Mouse (Mus musculus): Measurements from ENCODE around the gene Acad12.
A peak's percentile ranks its signal among the peaks of the same experiment; 100 is the strongest.
"Not testable (repeated sequence)": the region's sequence is repeated elsewhere in the genome, so short reads cannot be mapped to it uniquely, and the experiment has no call there.

Gene Acad12

GRCm38 (mm10) chr5:121618592-121619513, at the start of gene Acad12:
Gene Acad12, minus strand, starts transcription at chr5:121618938.
- peak; percentile 91 for DNase-seq (ENCODE audit: extremely low read depth, insufficient read length, low spot score)

DNA sequence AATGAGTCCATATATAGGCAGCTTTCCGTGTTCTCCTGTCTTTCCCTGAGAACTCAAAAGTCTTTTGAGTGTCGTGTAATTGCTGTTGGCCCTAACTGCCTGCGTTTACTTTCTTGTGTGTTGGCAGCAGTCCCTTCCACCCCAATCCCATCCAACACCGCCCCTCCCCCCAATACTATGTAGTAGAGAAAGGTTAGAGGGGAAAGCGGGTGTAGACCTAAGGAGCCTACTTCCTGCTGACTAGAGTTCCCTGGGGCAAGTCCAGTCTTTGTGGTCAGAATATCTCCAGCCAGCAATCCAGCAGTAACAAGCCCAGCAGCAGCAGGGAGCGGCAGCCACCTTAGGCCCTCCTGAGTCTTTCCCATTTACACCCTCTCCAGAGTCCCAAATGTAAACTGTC, 49.7 kb upstream of the Acad12 start:
- peak; percentile 61 for DNase-seq (ENCODE audit: extremely low read depth, insufficient read length, low spot score)

DNA sequence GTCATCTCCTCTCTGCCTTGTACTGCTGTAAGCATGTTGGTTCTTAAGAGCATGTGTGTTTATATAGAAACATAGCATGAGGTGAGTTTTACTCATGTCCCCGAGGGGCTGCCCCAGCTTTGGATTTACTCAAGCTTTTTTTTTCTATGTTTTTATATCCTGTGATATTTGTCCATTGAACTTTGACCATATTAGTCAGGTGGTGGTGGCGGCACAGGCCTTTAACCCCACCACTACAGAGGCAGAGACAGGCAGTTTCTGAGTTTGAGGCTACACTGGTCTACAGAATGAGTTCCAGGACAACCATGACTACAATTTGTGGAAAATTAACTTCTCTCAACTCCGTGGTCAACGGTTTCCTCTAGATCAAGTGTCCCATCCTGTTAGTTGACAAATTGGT, 48.3 kb upstream of the Acad12 start:
- no peak for DNase-seq (ENCODE audit: extremely low read depth, insufficient read length, low spot score)

DNA sequence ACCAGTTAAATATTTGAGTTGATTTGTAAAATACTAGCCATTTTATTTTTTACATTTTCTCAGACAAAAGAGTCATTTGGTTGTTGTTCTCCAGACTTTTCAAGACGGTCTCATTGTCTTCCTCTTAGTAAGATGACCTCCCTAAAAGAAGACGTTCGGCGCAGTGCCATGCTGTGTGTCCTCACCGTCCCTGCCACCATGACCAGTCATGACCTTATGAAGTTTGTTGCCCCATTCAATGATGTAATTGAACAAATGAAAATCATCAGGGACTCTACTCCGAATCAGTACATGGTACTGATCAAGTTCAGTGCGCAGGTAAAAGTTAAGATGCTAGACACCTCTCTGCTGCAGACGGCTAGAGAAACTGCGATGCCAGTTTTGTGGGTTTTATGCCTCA, 46.2 kb upstream of the Acad12 start:
- DNase-seq (ENCODE audit: extremely low read depth, insufficient read length, low spot score): no peak

DNA sequence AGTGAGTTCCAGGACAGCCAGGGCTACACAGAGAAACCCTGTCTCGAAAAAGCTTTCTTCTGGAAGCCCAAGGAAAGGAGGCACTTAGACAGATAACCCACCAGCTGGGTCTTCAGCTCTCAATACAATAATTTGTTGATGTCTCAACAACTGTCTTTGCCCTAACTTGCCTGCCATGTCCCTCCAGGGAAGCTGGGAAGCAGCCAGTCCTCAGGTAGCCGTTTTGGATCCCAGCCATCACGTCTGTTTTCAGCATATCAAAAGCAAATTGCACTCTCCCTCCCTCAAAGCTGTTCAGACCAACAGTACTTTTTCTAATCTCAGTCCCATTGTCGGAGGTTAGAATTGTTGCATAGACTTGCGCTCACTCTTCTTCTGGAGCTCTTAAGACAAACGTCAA, 45.3 kb upstream of the Acad12 start:
- no peak for DNase-seq (ENCODE audit: extremely low read depth, insufficient read length, low spot score)

- no peak for DNase-seq (ENCODE audit: extremely low read depth, insufficient read length, low spot score)
Measured at GRCm38 (mm10) chr5:121663456-121663855, 44.7 kb upstream of the Acad12 start.

DNA sequence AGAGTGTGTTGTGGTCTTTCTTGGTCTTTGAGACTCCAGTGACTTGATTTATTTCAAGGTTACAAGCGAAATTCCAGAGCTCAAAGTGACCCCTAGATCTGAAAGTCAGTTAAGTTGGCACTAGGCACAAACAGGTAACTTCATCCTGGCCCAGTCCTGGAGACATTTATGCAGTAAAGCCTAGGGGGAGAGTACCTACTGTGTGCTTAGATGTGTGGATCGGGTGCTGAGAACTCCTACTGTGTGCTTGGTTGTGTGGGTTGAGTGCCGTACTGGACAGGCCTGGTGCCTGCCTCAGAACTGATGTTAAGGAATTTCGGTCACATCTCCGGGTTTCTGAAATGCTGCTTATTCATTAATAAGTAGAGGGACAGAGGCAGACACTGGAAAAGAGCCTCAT, 42.8 kb upstream of the Acad12 start:
- DNase-seq (ENCODE audit: extremely low read depth, insufficient read length, low spot score): no peak

GRCm38 (mm10) chr5:121660897-121661254, 42.1 kb upstream of the Acad12 start:
- DNase-seq (ENCODE audit: extremely low read depth, insufficient read length, low spot score): peak; percentile 60

DNA sequence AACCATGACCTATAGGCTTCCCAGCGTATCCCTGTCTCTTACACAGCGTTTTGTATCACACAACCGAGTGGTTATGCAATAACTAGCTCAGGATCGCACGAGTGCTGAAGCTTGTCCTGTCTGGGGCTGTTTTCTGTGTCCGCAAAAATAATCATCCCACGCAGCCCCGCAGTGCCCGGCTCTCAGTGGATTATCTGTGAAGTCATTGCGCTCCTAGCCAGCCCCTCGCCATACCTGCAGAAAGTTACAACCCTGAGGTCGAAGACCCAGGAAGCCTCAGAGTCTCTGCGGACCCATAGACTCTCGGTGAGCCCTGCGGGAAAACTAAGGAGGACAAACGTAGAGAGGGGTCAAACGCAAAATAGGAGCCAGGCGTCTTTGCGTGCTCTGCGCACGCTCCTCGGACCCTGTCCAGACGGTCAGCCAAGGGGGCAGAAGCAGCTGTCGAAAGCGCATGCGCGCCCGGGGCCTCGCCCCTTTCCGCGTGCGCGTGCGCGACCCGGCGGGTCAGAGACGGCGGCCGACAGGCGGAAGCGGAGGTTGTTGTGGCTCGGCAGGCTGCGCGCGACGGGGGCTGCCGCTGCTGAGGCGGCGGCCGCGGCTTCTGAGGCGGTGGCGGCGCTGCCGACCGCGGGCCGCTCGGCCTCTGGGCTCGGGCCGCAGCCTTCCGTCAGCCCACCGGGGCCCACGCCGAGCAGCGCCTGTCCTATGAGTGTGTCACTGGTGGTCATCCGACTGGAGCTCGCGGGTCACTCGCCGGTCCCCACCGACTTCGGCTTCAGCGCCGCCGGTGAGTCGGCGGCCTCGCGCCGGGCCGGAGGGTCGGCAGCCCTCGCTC, 41.5 kb upstream of the Acad12 start, which contains the start of the genes Acad10 and Brap:
Gene Acad10, minus strand, starts transcription at position 456 of the 838 bp plus-strand sequence.
Gene Brap, plus strand, starts transcription at position 505 of the 838 bp plus-strand sequence.
- DNase-seq (ENCODE audit: extremely low read depth, insufficient read length, low spot score): peak; percentile 96

GRCm38 (mm10) chr5:121657656-121658055, 38.9 kb upstream of the Acad12 start:
- not testable (repeated sequence) for DNase-seq (ENCODE audit: extremely low read depth, insufficient read length, low spot score)

DNA sequence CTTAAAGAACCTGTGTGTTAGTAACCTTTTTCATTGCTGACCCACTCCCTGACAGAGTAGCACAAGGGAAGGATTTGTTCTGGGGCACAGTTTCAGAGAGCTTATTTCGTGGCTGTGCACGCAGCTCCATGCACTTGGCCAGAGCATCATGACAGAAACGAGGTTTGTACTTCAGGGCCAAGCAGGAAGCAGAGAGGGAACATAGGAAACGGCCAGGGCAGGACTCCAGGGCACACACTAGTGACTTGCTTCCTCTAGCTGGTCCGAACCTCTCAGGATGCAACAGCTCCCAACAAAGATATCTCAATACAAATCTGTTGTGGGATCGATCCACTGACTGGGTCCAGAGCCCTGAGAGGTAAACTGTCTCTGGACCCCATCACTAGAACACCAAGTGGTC, 38.1 kb upstream of the Acad12 start:
- DNase-seq (ENCODE audit: extremely low read depth, insufficient read length, low spot score): not testable (repeated sequence)

GRCm38 (mm10) chr5:121654526-121654925, 35.8 kb upstream of the Acad12 start:
- DNase-seq (ENCODE audit: extremely low read depth, insufficient read length, low spot score): no peak

DNA sequence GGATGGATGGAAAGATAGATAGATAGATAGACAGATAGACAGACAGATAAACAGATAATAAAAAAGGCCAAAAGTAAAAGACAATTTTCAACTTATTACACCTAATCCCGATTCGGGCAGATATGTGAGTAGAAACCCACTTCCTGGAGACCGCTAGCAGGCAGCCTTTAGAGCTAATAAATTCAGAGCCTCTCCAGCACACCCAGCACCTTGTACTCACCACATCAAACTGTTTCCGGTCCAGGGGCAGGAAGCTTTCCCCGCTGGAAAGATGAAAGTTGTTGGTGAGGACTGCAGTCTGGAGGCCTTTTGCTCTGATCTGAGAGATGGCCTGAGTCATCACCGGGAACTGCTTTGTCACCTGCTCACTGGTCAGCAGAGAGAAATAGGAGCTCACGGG, 30.4 kb upstream of the Acad12 start:
- DNase-seq (ENCODE audit: extremely low read depth, insufficient read length, low spot score): no peak

DNA sequence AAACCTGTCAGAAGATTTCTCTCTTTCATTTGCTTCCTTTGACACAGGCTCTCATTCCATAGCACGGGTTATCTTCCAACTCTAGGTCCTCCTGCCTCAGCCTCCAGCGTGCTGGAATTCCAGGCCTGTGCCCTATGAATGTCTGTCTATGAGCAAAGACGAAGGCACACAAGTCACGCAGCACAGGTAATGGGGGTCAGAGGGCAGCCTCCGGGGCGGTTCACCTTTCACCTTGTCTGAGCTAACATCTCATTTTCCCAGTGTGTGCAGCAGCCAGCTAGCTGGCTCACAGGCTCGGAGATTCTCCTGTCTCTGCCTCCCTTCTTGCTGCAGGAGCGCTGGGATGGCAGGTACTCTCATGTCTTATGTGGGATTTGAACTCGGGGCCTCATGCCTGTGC, 20.9 kb upstream of the Acad12 start:
- no peak for DNase-seq (ENCODE audit: extremely low read depth, insufficient read length, low spot score)

GRCm38 (mm10) chr5:121637296-121637695, 18.6 kb upstream of the Acad12 start:
- DNase-seq (ENCODE audit: extremely low read depth, insufficient read length, low spot score): no peak

DNA sequence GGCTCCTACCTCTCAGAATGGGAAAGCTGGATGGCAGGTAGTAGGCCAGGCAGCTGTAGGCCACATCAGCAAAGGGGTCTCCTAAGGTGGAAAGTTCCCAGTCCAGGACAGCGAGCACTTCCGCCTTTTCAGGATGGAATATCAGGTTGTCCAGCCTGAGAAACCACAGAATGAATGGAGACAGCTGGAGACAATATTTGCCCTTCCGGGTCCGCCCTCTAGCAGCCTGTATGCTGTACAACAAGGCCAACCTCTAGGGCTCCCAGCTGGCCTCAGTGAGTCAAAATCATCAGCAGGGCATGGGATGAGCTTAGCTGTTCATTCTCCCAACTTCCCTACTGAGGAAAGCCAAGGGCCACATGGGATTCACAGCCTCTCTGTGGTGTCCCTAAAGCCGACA, 15.9 kb upstream of the Acad12 start:
- DNase-seq (ENCODE audit: extremely low read depth, insufficient read length, low spot score): no peak

GRCm38 (mm10) chr5:121632804-121633203, 14.1 kb upstream of the Acad12 start:
- DNase-seq (ENCODE audit: extremely low read depth, insufficient read length, low spot score): no peak

DNA sequence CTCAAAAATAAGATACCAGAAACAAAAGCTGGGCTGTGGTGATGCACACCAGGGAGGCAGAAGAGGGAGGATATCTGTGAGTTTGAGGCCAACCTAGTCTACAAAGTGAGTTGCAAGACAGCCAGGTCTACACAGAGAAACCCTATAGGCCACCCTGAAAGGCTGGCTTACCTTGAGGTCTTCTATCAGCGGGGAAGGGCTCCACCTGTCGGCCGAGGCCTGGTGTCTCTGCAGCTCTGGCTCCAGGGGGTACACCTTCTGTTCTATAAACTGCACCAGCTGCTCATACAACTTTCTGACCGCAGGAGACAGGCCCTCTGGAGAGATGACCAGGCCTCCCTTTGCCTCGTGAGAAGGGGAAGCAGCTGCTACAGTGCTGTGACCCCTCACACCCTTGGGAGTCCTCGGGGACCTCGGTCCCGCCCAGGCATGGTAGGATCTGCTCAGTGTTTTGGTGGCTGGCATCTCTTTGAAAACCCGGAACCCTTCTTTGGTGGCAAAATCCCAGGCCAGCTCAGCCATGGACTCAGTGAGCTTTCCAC, 12.4 kb upstream of the Acad12 start:
- DNase-seq (ENCODE audit: extremely low read depth, insufficient read length, low spot score): not testable (repeated sequence)

DNA sequence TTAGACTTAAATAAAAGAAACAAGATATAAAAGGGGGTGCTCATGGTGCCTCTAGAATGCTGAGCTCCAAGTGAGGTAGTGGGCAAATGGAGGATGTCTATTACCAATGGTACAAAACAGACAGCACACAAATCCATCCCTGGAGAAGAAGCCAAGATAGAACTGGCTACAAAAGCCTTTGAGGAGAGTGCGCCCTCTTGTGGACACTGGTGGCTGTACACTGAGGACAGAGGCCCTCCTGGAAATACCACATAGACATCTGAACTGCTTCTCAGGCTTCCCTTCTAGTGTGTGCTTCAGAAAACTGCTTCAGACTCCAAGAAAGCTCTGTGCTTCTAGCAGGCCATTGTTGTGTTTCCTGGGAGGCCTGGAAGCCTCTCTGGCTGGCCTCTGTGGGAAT, 9.1 kb upstream of the Acad12 start:
- DNase-seq (ENCODE audit: extremely low read depth, insufficient read length, low spot score): no peak

DNA sequence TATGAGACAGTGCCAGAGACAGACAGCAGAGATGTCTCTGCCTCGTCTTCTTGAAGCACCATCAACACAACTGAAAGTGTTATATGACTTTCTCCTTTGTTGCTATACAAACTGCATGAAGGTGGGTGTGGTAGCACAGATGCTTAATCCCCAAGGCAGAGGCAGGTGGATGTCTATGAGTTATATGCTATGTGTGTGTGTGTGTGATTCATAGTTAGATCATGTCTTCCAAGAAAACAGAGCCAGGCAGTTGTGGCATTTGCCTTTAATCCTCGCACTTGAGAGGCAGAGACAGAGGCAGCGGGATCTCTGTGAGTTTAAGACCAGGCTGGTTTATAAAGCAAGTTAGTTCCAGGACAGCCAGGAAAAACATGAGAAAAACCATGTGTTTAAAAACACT, 4.5 kb upstream of the Acad12 start:
- DNase-seq (ENCODE audit: extremely low read depth, insufficient read length, low spot score): peak; percentile 66

GRCm38 (mm10) chr5:121621102-121621501, 2.4 kb upstream of the Acad12 start:
- DNase-seq (ENCODE audit: extremely low read depth, insufficient read length, low spot score): no peak
